Mouse (Mus musculus) brain, embryonic 14.5 days (tissue): ENCODE measurements around the gene Cd46. TPM values are rescaled to one million over a fixed set of nuclear protein-coding genes. Genes with fewer than 3 reads are reported as not detected.

Experiments
- DNase-seq: peaks from one replicate; pipeline ENCODE4 v3.0.0-alpha.2; 2011; ENCODE audit warnings: low read depth
- CTCF ChIP-seq: fragments of 200-500 bp; IDR thresholded peaks from 2 replicates; pipeline ENCODE4 v1.5.1; 2012; ENCODE audit warnings: inconsistent platforms, mild to moderate bottlenecking, moderate library complexity, borderline replicate concordance; ENCODE audit not compliant: insufficient read depth, insufficient read length; ENCODE audit errors: extremely low read depth
- POLR2A ChIP-seq: fragments of 200-500 bp; IDR thresholded peaks from 2 replicates; pipeline ENCODE4 v1.6.1; 2012; ENCODE audit warnings: mild to moderate bottlenecking, inconsistent platforms, borderline replicate concordance; ENCODE audit not compliant: poor library complexity, insufficient read depth, insufficient read length, severe bottlenecking; ENCODE audit errors: extremely low read depth
- polyA plus RNA-seq: library from polyadenylated mRNA; depleted of rRNA; stranded (reverse); fragments of >200 nt; gene quantifications from 2 replicates; pipeline ENCODE4 v1.2.3, GENCODE M21; 2012; rRNA removed

The Cd46 gene
- polyA plus RNA-seq, result 3.6 and 5.1 TPM in 2 replicates

- DNase-seq, result peak; percentile 84
- no peak for TF ChIP-seq CTCF
- TF ChIP-seq POLR2A, result no peak
These were observed at the start of gene Cd46 for GRCm38 (mm10) chr1:195092220-195092720. TSS of gene Cd46 (minus strand) at chr1:195092249.

DNA sequence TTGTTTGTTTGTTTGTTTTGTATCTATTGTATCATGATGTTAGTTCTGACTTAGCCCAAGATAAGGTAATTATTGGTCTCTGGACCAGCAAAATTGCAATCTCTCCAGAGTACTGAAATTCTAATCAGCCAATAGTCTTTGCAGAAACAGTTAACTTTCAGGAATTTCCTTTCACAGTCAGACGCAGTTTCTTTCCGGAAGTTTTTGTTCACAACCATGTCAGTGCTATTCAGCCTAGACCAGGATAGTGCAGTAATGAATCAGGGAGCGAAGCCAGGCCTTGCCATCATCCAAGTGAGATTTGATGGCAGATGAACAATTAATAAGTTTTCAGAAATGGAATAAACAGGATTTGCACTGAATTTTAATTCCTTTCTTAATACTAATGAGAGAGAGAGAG lies 40.0 kb upstream of the Cd46 start:
- no peak for TF ChIP-seq POLR2A
- no peak for TF ChIP-seq CTCF
- peak; percentile 7 for DNase-seq

DNA sequence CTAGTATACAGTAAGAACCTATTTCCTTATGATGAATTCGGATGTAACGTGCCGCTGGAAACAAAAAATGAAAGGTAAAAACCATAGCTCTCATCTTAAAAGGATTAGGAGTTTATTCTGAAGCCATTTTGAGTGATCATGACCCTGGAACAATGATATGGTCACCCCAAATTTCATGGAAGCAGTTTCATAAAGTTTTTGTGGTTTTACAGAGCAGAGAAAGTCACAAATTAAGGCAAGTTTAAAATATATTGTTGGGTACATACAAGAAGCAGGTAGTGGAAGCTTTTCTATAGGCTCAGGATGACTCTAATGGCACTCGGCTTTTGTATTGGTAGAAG lies 39.6 kb upstream of the Cd46 start:
- TF ChIP-seq CTCF (no peak), POLR2A (no peak)
- no peak for DNase-seq

- DNase-seq, result peak; percentile 97
- TF ChIP-seq CTCF (peak; percentile 65), POLR2A (peak; percentile 67; the same call in 1 of the 2 replicates)
These were observed 39.1 kb upstream of the Cd46 start, which contains the start of gene Cr1l for GRCm38 (mm10) chr1:195130953-195131674. TSS of gene Cr1l (minus strand) at chr1:195131586.

GRCm38 (mm10) chr1:195130479-195130878 lies 38.4 kb upstream of the Cd46 start:
- DNase-seq, result no peak
- TF ChIP-seq POLR2A, result no peak
- no peak for TF ChIP-seq CTCF

- DNase-seq, result no peak
- TF ChIP-seq POLR2A (no peak), CTCF (no peak)
These were observed 37.8 kb upstream of the Cd46 start for GRCm38 (mm10) chr1:195129867-195130266.

DNA sequence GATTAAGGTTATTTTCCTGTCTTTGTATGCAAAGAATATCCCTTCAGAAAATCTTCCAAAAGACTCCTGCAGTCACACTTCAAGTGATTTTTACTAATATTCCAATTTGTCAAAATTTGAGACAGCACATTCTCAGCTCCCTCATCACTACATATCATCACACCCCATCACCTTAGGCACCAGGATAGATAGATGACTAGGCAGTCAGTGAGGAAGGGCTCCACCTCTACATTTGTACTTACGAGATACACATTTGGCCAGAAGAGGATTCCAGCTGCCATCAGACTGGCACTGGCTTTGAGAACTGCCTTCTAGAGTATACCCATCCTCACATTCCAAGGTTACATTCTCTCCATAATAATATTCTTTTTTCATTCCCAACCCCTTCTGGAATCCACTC lies 22.4 kb upstream of the Cd46 start:
- DNase-seq, result no peak
- TF ChIP-seq CTCF, result no peak
- no peak for TF ChIP-seq POLR2A

DNA sequence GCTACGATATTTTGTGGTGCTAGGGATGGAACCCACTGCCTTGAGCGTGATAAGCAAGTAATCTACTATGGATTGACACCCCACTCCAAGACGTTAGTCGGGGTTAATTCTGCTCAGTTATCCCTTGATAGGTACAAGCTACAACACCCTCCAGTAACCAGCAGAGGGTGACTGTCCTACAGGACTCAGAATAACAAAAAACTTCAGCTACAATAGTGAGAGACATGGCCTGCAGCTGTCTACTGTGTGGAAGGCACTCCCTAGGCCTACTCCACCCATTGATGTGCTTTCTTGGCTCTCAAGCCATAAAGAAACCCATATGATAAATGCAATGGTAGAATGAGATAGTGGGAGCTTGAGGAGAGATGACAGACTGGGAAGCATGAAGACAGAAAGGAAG lies 21.6 kb upstream of the Cd46 start:
- DNase-seq, result no peak
- TF ChIP-seq CTCF, result no peak

GRCm38 (mm10) chr1:195100693-195101092 lies 8.6 kb upstream of the Cd46 start:
- TF ChIP-seq POLR2A (no peak), CTCF (no peak)
- DNase-seq, result no peak

GRCm38 (mm10) chr1:195098004-195098403 lies 6.0 kb upstream of the Cd46 start:
- DNase-seq, result no peak
- no peak for TF ChIP-seq POLR2A
- TF ChIP-seq CTCF, result no peak

GRCm38 (mm10) chr1:195091699-195092219 lies 290 bp downstream of the Cd46 start:
- no peak for DNase-seq
- TF ChIP-seq POLR2A (no peak), CTCF (no peak)

GRCm38 (mm10) chr1:195082142-195082541 lies 9.9 kb downstream of the Cd46 start:
- TF ChIP-seq POLR2A (no peak), CTCF (no peak)
- no peak for DNase-seq
